Mouse (Mus musculus) lung, adult 2 months (tissue): ENCODE results near the gene Tmem123.

ENCODE experiments used
- CTCF ChIP-seq: fragments of 200-500 bp; IDR thresholded peaks from 2 replicates; pipeline ENCODE4 v1.5.1; 2011; ENCODE audit warnings: mild to moderate bottlenecking, low read length, control low read depth; ENCODE audit not compliant: insufficient read depth
- POLR2A ChIP-seq: fragments of 200-500 bp; IDR thresholded peaks from 2 replicates; pipeline ENCODE4 v1.6.1; 2011; ENCODE audit warnings: low read depth, mild to moderate bottlenecking, control low read depth, low read length, borderline replicate concordance; ENCODE audit errors: extremely low read depth

- TF ChIP-seq CTCF (no peak), POLR2A (peak; percentile 67)
These were observed at the start of gene Tmem123 for GRCm38 (mm10) chr9:7763614-7764300.
